Mouse (Mus musculus) cerebellum, adult (tissue): ENCODE data around the gene Tmem135.

Experiments
- ATAC-seq: cut with Nextera tagmentation; 2 replicates; pipeline ENCODE4 v1.9.2; 2017; ENCODE audit warnings: mild to moderate bottlenecking, moderate library complexity, mixed read lengths; ENCODE audit not compliant: insufficient number of reproducible peaks, low FRiP score, low TSS enrichment

The Tmem135 gene

GRCm38 (mm10) chr7:89210506-89210905 lies 193.5 kb downstream of the Tmem135 start:
- ATAC-seq = no peak

GRCm38 (mm10) chr7:89206165-89206564 lies 197.9 kb downstream of the Tmem135 start:
- ATAC-seq = no peak

GRCm38 (mm10) chr7:89205402-89205801 lies 198.6 kb downstream of the Tmem135 start:
- ATAC-seq = no peak

GRCm38 (mm10) chr7:89203144-89203543 lies 200.9 kb downstream of the Tmem135 start:
- ATAC-seq = no peak

- ATAC-seq = no peak; the same call in 1 of the 2 replicates
These were observed 202.1 kb downstream of the Tmem135 start for GRCm38 (mm10) chr7:89201954-89202353.

GRCm38 (mm10) chr7:89198499-89198898 lies 205.5 kb downstream of the Tmem135 start:
- no peak for ATAC-seq

- ATAC-seq = no peak
These were observed 210.6 kb downstream of the Tmem135 start for GRCm38 (mm10) chr7:89193459-89193858.

DNA sequence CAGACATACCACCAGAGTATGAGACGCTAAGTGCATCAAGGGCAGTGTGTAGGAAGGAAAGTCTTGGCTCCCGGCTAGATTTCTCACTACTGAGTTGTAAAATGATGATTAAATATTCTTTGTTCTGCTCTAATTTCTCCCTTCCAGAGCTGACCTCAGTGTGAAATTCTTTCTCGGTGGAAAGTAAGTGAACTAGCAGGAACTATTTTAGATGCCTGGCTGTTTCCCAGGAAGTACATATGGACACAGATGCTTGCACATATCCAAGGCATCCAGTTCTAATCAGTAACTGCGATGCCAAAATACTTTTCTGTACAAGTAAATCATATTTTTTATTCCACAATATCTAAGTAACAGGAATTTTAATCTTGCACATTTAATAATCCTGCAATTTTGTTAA lies 220.1 kb downstream of the Tmem135 start:
- ATAC-seq = 0 out of 2 replicates have a peak, but pooled peaks have one; percentile 52

DNA sequence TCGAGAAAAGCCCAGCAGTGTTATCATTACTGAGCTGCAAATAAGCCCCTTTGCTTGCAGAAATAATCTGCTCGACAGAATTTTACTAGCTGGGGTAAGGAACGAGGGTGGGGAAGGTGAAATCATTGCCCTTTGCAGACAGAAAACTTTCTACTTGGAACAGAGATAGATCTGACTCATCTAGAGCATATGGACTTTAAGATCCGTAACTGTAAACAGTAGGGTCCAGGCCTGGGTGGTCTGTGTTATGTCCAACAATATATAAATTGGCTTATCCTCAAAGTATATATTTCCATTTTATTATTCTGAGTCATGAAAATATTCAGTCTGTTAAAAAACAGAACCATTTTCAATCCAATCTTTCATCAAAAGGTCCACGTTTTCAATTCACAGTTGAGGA lies 221.1 kb downstream of the Tmem135 start:
- no peak for ATAC-seq

GRCm38 (mm10) chr7:89181285-89181684 lies 222.7 kb downstream of the Tmem135 start:
- no peak for ATAC-seq

DNA sequence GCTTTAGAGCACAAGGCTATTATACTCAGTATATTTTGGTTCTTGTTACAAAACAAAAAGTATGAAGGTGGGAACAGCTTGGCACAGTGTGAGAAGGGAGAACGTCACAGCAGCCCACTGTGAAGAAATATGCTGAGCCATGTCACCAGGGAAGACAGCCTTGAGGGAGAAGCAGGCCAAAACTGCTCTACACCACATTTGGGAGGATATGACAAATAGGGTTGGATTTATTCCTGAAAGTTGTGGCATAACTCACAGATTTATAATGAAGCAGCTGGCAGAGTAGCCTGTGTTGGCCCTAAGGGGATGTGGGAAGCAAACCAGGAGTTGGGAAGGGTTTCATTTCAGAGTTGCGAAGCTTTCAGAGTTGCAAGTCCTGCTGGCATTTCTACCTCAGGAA lies 225.4 kb downstream of the Tmem135 start:
- peak; percentile 87 for ATAC-seq

DNA sequence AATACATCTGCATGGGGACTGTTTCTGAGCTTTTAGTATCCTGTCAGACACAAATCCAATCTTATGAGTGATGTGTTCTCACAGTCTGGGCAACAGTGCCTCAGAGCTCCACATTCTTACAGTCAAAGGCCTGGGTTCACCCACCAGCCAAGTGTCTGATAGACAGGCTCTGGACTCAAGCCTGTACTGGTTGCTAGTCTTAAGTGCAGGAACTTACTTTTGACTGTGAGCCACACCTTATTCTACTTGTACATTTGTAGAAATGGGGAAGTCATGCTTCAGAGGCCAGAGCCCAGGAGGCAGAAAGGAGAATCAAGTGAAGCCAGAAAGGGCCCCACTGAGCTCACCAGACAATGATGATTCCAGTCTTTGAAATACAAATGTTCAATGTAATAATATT lies 226.1 kb downstream of the Tmem135 start:
- ATAC-seq = no peak

DNA sequence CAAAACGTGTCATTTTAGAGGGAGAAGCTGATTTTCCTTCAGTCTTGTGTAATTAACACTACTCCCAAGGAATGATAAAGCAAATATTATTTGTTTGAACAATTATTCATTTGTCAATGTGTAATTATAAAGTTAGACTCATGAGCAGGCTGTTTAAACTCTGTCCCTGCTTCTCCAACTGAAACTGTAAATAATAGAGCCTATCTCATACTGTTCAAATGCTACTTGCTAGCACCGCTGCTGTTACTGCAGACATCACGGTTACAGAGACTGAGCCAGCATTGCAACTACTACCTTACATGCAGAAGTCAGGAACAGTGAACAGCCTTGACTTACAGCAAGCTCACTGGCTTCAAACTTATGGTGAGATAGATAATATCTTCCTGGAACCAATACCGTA lies 229.6 kb downstream of the Tmem135 start:
- no peak for ATAC-seq

DNA sequence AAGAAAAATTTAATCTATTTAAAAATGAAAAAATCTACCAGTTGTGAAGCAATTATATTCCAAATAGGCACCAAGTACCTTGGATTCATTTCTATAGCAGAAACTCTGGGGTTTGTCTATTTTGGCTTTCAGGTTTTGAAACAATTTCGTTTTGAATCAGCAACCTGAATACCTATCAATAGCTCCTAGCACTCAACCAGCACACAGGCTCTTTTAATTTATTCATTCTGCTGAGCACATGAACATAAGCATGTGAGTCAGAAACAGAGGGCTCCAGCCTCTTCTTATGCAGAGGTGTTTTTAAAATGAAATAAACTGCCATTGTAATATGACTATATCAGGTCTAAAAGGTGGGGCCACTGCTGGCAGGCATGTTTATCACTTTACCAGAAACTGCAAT lies 231.0 kb downstream of the Tmem135 start:
- no peak for ATAC-seq

DNA sequence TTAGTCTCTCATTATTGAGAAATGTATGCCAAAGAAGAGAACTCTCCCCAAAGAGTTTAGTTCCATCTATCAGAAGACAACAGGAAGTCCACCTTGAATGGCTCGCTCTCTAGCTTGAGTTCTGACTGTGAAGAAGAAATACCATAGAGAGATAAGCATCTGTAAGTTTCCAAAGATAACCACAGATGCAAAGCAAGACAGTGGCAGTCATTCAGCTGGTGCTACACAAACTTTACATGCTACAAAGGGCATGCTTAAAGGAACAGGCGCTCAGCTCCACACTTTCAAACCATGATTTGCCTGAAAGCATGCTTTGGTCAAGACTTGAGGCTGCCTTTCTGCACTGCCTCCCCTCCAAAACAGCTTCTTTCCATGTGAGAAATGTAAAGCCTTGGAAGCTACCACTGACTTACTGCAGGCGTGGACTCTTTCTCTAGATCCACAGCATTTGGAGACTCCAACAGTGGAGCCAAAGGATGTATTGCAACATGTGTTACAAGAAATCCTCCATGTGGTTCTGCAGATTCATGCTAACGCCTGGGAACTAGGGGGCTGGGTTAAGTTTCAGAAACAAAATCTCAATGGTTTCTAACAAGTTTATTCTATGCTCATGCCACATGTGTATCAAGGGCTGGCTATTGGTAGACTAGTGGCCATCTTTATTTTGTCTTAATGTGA lies 232.1 kb downstream of the Tmem135 start:
- ATAC-seq = no peak

DNA sequence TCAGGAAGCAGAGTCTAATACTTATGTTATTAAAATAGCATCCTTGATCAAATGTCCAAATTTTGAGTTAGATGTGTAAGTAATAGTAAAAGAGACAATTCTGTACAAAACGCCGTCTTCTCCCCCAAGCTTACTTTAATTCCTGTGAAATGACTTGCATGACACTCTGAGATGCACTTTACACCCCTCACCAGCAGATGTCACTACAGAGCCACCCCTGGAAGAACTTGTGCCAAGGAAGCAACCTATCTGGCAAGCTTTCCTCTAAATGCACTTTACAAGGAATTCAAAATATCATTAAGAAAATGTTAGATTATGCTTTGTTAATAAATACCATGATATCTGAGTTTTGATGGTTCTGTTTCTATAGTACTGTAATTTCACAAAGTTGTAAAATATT lies 235.4 kb downstream of the Tmem135 start:
- no peak for ATAC-seq

- no peak for ATAC-seq
These were observed 238.5 kb downstream of the Tmem135 start for GRCm38 (mm10) chr7:89165528-89165927.

GRCm38 (mm10) chr7:89161610-89162378 lies 242.2 kb downstream of the Tmem135 start:
- ATAC-seq = no peak

DNA sequence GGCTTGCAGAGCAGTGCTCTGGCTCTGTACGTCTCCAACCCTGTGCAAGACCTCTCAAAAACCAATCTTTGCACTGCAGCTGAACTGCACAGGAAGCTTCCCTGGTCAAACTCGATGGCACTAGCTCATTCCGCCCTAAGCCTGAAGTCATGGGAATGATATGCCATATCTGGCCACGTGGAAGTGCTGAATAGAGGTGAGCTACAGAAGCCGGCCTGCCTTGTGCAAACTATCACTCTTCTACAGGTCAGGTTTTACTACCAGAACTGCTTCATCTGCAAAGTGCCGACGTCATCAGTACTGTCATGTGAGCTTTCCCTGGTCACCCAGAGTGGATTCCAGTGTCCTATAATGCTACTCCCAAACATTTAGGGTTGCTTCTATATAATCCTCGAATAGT lies 246.7 kb downstream of the Tmem135 start:
- no peak for ATAC-seq

- no peak for ATAC-seq
These were observed 247.4 kb downstream of the Tmem135 start for GRCm38 (mm10) chr7:89156629-89157028.

DNA sequence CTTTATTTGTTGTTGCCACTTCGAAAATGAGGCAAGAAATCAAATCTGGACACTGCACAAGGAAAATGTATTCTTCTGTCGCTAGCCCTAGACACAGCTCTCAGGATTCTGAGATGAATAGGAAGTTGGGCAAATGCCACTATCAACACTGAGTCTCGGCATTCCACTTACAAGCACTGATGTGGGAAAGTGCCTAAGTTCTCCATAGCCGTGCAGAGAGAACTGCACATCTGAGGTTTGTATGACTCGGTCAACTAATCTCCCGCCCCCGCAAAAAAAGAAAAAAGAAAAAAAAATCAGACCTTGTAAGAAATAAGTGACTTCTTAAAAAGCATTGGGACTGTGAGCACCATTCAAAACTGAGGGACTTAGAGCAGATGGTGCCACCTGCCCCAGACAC lies 248.3 kb downstream of the Tmem135 start:
- ATAC-seq = no peak

- ATAC-seq = no peak
These were observed 248.8 kb downstream of the Tmem135 start for GRCm38 (mm10) chr7:89155223-89155622.
